Mouse (Mus musculus) kidney, embryonic 16.5 days (tissue): ENCODE data around the gene Abca13. TPM values are rescaled to one million over a fixed set of nuclear protein-coding genes. Genes with fewer than 3 reads are reported as not detected.
A peak's percentile ranks its signal among the peaks of the same experiment; 100 is the strongest.
"Not testable (repeated sequence)": the region's sequence is repeated elsewhere in the genome, so short reads cannot be mapped to it uniquely, and the experiment has no call there.

ENCODE experiments used
- ATAC-seq: fragments of 200-750 bp; cut with Nextera tagmentation; 2 replicates; pipeline ENCODE4 v1.8.0; 2017; ENCODE audit warnings: moderate TSS enrichment; ENCODE audit not compliant: low FRiP score, low TSS enrichment
- H3K27ac ChIP-seq: fragments of 300-500 bp; sonication (generic); 2 replicates; pipeline ENCODE4 v1.5.1; 2014; ENCODE audit warnings: low read length
- H3K27me3 ChIP-seq: fragments of 300-500 bp; sonication (generic); 2 replicates; pipeline ENCODE4 v1.6.1; 2014; ENCODE audit warnings: low read length, control low read depth, mixed read lengths; ENCODE audit not compliant: insufficient read depth
- H3K36me3 ChIP-seq: fragments of 300-500 bp; sonication (generic); 2 replicates; pipeline ENCODE4 v1.6.1; 2014; ENCODE audit warnings: low read length, control low read depth, mixed read lengths; ENCODE audit not compliant: insufficient read depth
- H3K4me1 ChIP-seq: fragments of 300-500 bp; sonication (generic); 2 replicates; pipeline ENCODE4 v1.6.1; 2014; ENCODE audit warnings: low read length, control low read depth, mixed read lengths; ENCODE audit not compliant: insufficient read depth
- H3K4me2 ChIP-seq: fragments of 300-500 bp; sonication (generic); replicated peaks from 2 replicates; pipeline ENCODE4 v1.6.1; 2014; ENCODE audit warnings: low read depth, low read length
- H3K4me3 ChIP-seq: fragments of 300-500 bp; sonication (generic); 2 replicates; pipeline ENCODE4 v1.5.1; 2014; ENCODE audit warnings: mild to moderate bottlenecking, low read length
- H3K9ac ChIP-seq: fragments of 300-500 bp; sonication (generic); replicated peaks from 2 replicates; pipeline ENCODE4 v1.6.1; 2014; ENCODE audit warnings: low read length
- H3K9me3 ChIP-seq: fragments of 300-500 bp; sonication (generic); 2 replicates; pipeline ENCODE4 v1.6.1; 2016; ENCODE audit warnings: low read length, control low read depth
- WGBS: fragments of 180-500 bp; shearing (Covaris S2); extraction: QIAGEN DNeasy Blood & Tissue Kit; methylation state at CpG from one replicate; pipeline ENCODE4 v1.1.7; 2014; 5-methylcytosine and 5-hydroxymethylcytosine counted together
- polyA plus RNA-seq: library from polyadenylated mRNA; unstranded; fragments of >200 nt; fragmentation: Nextera tagmentation; extraction: Ambion mirVana; gene quantifications from 2 replicates; pipeline ENCODE4 v1.2.1, GENCODE M21; 2015

The Abca13 gene
- polyA plus RNA-seq, result 0.35 and 0.36 TPM in 2 replicates

- Histone ChIP-seq H3K36me3 (no peaks in the 10 kb centered on the region), H3K4me1 (no peaks in the 10 kb centered on the region), H3K9me3 (no peaks in the 10 kb centered on the region), H3K9ac (no peak within 1 kb of the TSS), H3K27me3 (no peaks in the 10 kb centered on the region), H3K4me2 (no peak within 1 kb of the TSS), H3K4me3 (no peak within 1 kb of the TSS), H3K27ac (0 out of 2 replicates have a peak within 1 kb of the TSS, but pooled peaks have one; percentile 10)
- 45% methylated on average over 12 of the region's 12 CpGs for WGBS
- peak; percentile 50; the same call in 1 of the 2 replicates for ATAC-seq
Observed at GRCm38 (mm10) chr11:9191555-9192131, at the start of gene Abca13. TSS of gene Abca13 (plus strand) at chr11:9191942.

GRCm38 (mm10) chr11:9145113-9145512, 46.6 kb upstream of the Abca13 start:
- Histone ChIP-seq H3K4me1 (no peaks in the 10 kb centered on the region), H3K27ac (no peak overlapping the region), H3K9ac (no peak overlapping the region), H3K4me2 (no peak overlapping the region), H3K4me3 (no peak overlapping the region), H3K9me3 (no peaks in the 10 kb centered on the region; the same call in 1 of the 2 replicates), H3K36me3 (no peaks in the 10 kb centered on the region), H3K27me3 (no peaks in the 10 kb centered on the region)
- ATAC-seq, result no peak
- WGBS, result 93% methylated on average over 2 of the region's 2 CpGs

GRCm38 (mm10) chr11:9146115-9146514, 45.6 kb upstream of the Abca13 start:
- ATAC-seq, result no peak
- no peaks in the 10 kb centered on the region for H3K4me1 ChIP-seq
- no peak overlapping the region for H3K9ac ChIP-seq
- H3K4me3 ChIP-seq, result no peak overlapping the region
- H3K9me3 ChIP-seq, result no peaks in the 10 kb centered on the region; the same call in 1 of the 2 replicates
- H3K27me3 ChIP-seq, result no peaks in the 10 kb centered on the region
- H3K27ac ChIP-seq, result no peak overlapping the region
- no peak overlapping the region for H3K4me2 ChIP-seq
- H3K36me3 ChIP-seq, result no peaks in the 10 kb centered on the region
- WGBS, result 91% methylated on average over 4 of the region's 4 CpGs

DNA sequence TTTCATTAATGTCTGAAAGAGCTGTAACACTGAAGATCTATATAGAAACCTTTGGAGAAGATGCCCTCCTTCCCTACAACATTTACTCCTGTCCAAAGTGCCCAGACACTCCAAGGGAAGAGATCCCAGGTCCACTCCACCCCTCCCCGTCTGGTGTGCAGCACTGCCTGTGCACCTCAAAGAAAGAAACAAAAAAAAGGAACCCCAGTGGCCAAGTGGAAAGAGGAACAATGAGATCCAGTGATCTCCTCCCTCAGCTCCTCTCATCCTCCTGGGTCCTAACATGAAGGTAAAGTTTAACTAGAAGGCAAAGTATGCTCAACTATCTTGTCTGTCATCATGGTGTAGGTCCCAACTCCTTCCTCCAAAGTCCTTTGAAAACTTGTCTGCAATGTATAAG, 45.1 kb upstream of the Abca13 start:
- H3K27ac ChIP-seq, result no peak overlapping the region

DNA sequence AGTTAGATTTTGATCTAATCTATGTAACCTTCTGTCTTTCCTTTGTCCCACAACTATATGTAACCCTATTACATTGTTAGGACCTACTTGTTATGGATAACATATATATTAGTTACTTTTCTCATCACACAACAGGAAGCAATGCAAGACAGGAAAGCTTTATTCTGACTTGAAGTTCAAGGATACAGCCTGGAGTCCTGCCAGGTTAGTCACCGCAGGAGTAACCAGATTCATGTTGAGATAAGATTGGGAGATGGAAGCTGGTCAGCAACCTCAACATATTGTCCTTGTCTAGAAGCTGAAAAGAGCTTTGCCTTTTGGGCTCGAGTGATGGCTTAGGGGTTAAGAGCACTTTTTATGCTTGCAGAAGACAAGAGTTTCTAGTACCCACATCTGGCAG, 43.5 kb upstream of the Abca13 start:
- H3K27me3 ChIP-seq, result no peaks in the 10 kb centered on the region
- no peak for ATAC-seq
- H3K4me3 ChIP-seq, result no peak overlapping the region
- no peak overlapping the region for H3K27ac ChIP-seq
- no peaks in the 10 kb centered on the region; the same call in 1 of the 2 replicates for H3K9me3 ChIP-seq
- no peak overlapping the region for H3K9ac ChIP-seq
- H3K36me3 ChIP-seq, result no peaks in the 10 kb centered on the region
- WGBS, result 47% methylated on average over 2 of the region's 2 CpGs
- no peak overlapping the region for H3K4me2 ChIP-seq
- no peaks in the 10 kb centered on the region for H3K4me1 ChIP-seq

More for the DNA sequence above, 45.1 kb upstream of the Abca13 start:
- H3K4me1 ChIP-seq, result no peaks in the 10 kb centered on the region
- H3K9me3 ChIP-seq, result no peaks in the 10 kb centered on the region; the same call in 1 of the 2 replicates
- no peak overlapping the region for H3K9ac ChIP-seq
- no peak overlapping the region for H3K4me2 ChIP-seq
- no peaks in the 10 kb centered on the region for H3K36me3 ChIP-seq
- no peak for ATAC-seq
- no peak overlapping the region for H3K4me3 ChIP-seq
- WGBS, result 81% methylated on average over 1 of the region's 1 CpGs
- no peaks in the 10 kb centered on the region for H3K27me3 ChIP-seq

DNA sequence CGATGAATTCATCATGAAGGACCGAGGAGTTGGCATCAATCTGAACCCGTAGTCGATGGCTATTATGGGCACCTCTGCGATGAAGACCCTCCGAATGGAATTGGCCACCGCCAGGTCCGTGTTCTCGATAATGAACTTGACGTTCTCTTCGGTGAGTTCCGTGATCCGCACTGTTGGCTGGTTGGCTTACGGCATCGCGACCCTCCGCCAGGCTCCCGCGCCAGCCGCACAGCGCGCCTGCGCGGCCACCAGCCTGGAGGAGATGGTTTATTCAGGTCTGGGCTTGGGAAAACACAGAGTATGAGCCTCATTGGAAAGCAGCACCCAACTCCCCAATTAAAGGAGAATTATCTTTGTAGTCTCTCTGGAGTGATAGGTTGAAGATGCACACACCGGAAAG, 41.3 kb upstream of the Abca13 start:
- not testable (repeated sequence) for H3K9ac ChIP-seq, H3K9me3 ChIP-seq, ATAC-seq, H3K27ac ChIP-seq, H3K4me3 ChIP-seq, H3K27me3 ChIP-seq, H3K36me3 ChIP-seq, H3K4me1 ChIP-seq, H3K4me2 ChIP-seq
- 88% methylated on average over 25 of the region's 25 CpGs for WGBS

- peak; percentile 88 for ATAC-seq
- H3K4me3 ChIP-seq, result no peak overlapping the region
- H3K4me1 ChIP-seq, result no peaks in the 10 kb centered on the region
- no peak overlapping the region for H3K9ac ChIP-seq
- H3K9me3 ChIP-seq, result no peaks in the 10 kb centered on the region
- H3K36me3 ChIP-seq, result no peaks in the 10 kb centered on the region
- WGBS, result 20% methylated on average over 3 of the region's 3 CpGs
- H3K27me3 ChIP-seq, result no peaks in the 10 kb centered on the region
- no peak overlapping the region for H3K27ac ChIP-seq
- no peak overlapping the region for H3K4me2 ChIP-seq
Observed at GRCm38 (mm10) chr11:9159953-9160352, 31.8 kb upstream of the Abca13 start.

DNA sequence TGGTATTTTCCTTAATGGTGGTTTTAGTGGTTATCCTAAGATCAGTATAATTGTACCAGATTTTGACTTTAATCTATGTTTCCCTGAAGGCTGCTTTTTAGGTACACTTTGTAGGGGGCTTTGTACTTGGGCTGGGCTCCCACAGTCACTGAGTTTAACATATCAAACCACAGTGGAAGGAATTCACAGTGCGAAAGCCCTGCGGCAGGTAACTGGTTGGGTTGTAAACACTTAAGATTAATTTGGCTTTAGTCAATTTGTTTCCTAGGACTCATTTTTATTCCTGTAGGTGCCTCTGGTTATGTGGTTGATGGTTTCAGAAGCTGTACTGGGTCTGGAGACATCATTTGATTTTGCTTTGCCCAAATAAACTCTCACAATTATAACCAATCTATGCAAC, 24.4 kb upstream of the Abca13 start:
- 77% methylated on average over 2 of the region's 2 CpGs for WGBS
- H3K9me3 ChIP-seq, result no peaks in the 10 kb centered on the region
- ATAC-seq, result no peak

GRCm38 (mm10) chr11:9181477-9181876, 10.3 kb upstream of the Abca13 start:
- WGBS, result 89% methylated on average over 1 of the region's 1 CpGs
- Histone ChIP-seq H3K4me1 (no peaks in the 10 kb centered on the region), H3K36me3 (no peaks in the 10 kb centered on the region), H3K27me3 (no peaks in the 10 kb centered on the region), H3K9me3 (no peaks in the 10 kb centered on the region), H3K4me2 (no peak overlapping the region), H3K9ac (no peak overlapping the region), H3K4me3 (no peak overlapping the region), H3K27ac (no peak overlapping the region)
- ATAC-seq, result no peak

More for the DNA sequence above, 24.4 kb upstream of the Abca13 start:
- no peaks in the 10 kb centered on the region for H3K4me1 ChIP-seq
- H3K4me2 ChIP-seq, result no peak overlapping the region
- no peaks in the 10 kb centered on the region for H3K36me3 ChIP-seq
- no peak overlapping the region for H3K9ac ChIP-seq
- no peak overlapping the region for H3K27ac ChIP-seq
- H3K4me3 ChIP-seq, result no peak overlapping the region
- H3K27me3 ChIP-seq, result no peaks in the 10 kb centered on the region

- H3K36me3 ChIP-seq, H3K9ac ChIP-seq, H3K27me3 ChIP-seq, H3K4me1 ChIP-seq, H3K27ac ChIP-seq, ATAC-seq, H3K4me3 ChIP-seq, H3K9me3 ChIP-seq, H3K4me2 ChIP-seq: not testable (repeated sequence)
Observed at GRCm38 (mm10) chr11:9189471-9189870, 2.3 kb upstream of the Abca13 start.
